Mouse (Mus musculus) erythroblast, embryonic 14.5 days (primary cell): Measurements from ENCODE around the gene Rrad. TPM values are rescaled to one million over a fixed set of nuclear protein-coding genes. Genes with fewer than 3 reads are reported as not detected.

ENCODE experiments used
- H3K27me3 ChIP-seq: 2 replicates; pipeline ENCODE4 v1.6.1; 2012; ENCODE audit warnings: inconsistent platforms; ENCODE audit not compliant: control insufficient read depth
- H3K36me3 ChIP-seq: 2 replicates; pipeline ENCODE4 v1.6.1; 2012; ENCODE audit warnings: mild to moderate bottlenecking, inconsistent platforms; ENCODE audit not compliant: control insufficient read depth
- H3K4me1 ChIP-seq: 2 replicates; pipeline ENCODE4 v1.6.1; 2012; ENCODE audit warnings: inconsistent platforms; ENCODE audit not compliant: control insufficient read depth
- H3K4me3 ChIP-seq: replicated peaks from 2 replicates; pipeline ENCODE3; 2012; ENCODE audit warnings: moderate library complexity, mild to moderate bottlenecking, inconsistent platforms
- H3K9me3 ChIP-seq: 2 replicates; pipeline ENCODE4 v1.6.1; 2012; ENCODE audit warnings: low read length, inconsistent platforms, mixed read lengths; ENCODE audit not compliant: control insufficient read depth
- GATA1 ChIP-seq: IDR thresholded peaks from 2 replicates; pipeline ENCODE4 v1.6.1; 2012; ENCODE audit warnings: low read length, inconsistent platforms, mixed read lengths
- TAL1 ChIP-seq: IDR thresholded peaks from 3 replicates; pipeline ENCODE4 v1.6.1; 2012; ENCODE audit warnings: low read length, inconsistent platforms, mixed read lengths
- polyA plus RNA-seq: library from polyadenylated mRNA; stranded (reverse); fragments of >175 nt; gene quantifications from 2 replicates; pipeline ENCODE4 v1.2.3, GENCODE M21; 2012

Gene Rrad
- polyA plus RNA-seq, 1 experiment: 0.05 TPM

DNA sequence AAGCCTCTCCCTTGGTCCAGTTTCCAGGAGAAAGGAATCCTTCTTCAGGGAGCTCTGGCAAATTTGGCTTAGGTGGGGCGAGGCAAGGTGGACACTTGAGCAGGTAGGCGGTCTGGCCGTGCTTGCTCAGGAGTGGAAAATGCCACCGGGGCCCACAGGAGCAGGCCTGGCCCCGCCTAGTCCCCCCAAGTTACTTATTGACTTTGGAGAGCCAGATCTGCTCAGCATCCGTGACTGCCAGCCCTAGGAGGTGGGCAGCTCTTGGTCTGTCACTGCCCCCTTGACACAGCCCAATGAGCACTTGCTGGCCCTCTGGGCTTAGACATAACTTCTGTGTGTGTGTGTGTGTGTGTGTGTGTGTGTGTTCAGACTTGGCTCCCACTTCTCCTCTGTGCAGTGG is 7.0 kb downstream of the Rrad start, which contains the start of gene Cdh16:
Gene Cdh16, minus strand, starts transcription at position 236 of the 400 bp plus-strand sequence.
- no peaks in the 10 kb centered on the region for H3K36me3 ChIP-seq
- no peaks in the 10 kb centered on the region for H3K27me3 ChIP-seq
- no peaks in the 10 kb centered on the region for H3K4me1 ChIP-seq
- no peak within 1 kb of the TSS for H3K4me3 ChIP-seq
- TF ChIP-seq GATA1 (no peak), TAL1 (no peak)
- no peaks in the 10 kb centered on the region for H3K9me3 ChIP-seq

DNA sequence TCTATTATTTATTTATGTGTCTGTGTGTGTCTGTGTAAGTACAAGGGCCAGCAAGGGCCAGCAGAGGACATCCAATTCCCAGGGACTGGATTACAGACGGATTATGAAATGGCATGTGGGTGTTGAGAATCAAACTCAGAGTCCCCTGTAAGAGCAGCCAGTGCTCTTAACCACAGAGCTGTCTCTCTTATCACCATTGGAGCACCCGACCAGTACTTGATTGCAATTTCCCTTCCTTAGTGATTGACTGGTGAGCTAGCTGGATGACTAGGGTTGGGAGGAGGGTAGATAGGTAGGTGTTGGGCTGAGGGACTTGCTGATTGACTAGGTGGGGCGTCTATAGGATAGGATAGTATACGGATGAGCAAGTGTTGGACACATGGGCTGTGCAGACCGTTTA is 10.4 kb downstream of the Rrad start:
- no peaks in the 10 kb centered on the region for H3K36me3 ChIP-seq
- H3K4me3 ChIP-seq: no peak overlapping the region
- H3K4me1 ChIP-seq: no peaks in the 10 kb centered on the region
- H3K27me3 ChIP-seq: no peaks in the 10 kb centered on the region
- no peaks in the 10 kb centered on the region for H3K9me3 ChIP-seq
- no peak for TF ChIP-seq GATA1
- TF ChIP-seq TAL1: no peak

- no peaks in the 10 kb centered on the region for H3K36me3 ChIP-seq
- no peaks in the 10 kb centered on the region for H3K9me3 ChIP-seq
- no peaks in the 10 kb centered on the region for H3K27me3 ChIP-seq
- no peak overlapping the region for H3K4me3 ChIP-seq
- H3K4me1 ChIP-seq: no peaks in the 10 kb centered on the region
- TF ChIP-seq TAL1: no peak
These were observed 18.0 kb downstream of the Rrad start for GRCm38 (mm10) chr8:104613119-104613518.

- no peak overlapping the region for H3K4me3 ChIP-seq
- H3K27me3 ChIP-seq: no peaks in the 10 kb centered on the region
- no peaks in the 10 kb centered on the region for H3K9me3 ChIP-seq
- no peaks in the 10 kb centered on the region for H3K4me1 ChIP-seq
- no peaks in the 10 kb centered on the region for H3K36me3 ChIP-seq
- TF ChIP-seq GATA1 (no peak), TAL1 (no peak)
These were observed 19.5 kb downstream of the Rrad start for GRCm38 (mm10) chr8:104611613-104612012.

DNA sequence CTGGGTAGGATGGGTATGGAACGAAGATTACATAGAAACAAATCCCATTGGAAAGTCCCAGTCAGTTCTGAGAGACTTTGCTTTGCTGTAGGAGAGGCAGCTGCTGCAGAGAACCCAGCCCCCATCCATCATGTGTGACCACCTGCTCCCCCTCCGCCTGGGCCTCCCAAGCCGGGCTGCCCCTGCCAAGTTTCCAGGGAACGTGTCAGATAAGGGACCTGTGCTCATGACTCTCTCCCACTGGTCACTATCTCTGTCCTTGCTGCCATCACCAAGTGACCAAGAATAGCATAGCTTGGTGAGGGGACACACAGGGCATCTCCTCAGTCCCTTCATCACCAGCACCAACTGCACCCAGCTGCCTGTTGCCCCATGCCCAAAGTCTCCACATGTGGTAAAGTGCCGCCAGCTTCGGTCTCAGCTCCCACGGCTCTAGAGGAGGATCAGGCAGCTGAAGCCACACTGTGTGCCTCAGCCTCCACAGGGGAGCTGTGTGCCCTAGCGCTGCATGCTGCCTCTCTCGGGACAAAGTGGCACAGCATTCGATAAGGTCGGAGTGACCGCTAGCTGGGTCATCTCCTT is 20.9 kb downstream of the Rrad start:
- no peaks in the 10 kb centered on the region for H3K27me3 ChIP-seq
- no peaks in the 10 kb centered on the region for H3K4me1 ChIP-seq
- TF ChIP-seq TAL1: no peak
- no peak for TF ChIP-seq GATA1

GRCm38 (mm10) chr8:104609222-104609621 is 21.9 kb downstream of the Rrad start:
- Histone ChIP-seq H3K4me3 (no peak overlapping the region), H3K27me3 (no peaks in the 10 kb centered on the region), H3K36me3 (no peaks in the 10 kb centered on the region), H3K9me3 (no peaks in the 10 kb centered on the region), H3K4me1 (no peaks in the 10 kb centered on the region)
- TF ChIP-seq GATA1 (no peak), TAL1 (no peak)

More for the DNA sequence above, 20.9 kb downstream of the Rrad start:
- H3K36me3 ChIP-seq: no peaks in the 10 kb centered on the region
- H3K4me3 ChIP-seq: no peak overlapping the region
- no peaks in the 10 kb centered on the region for H3K9me3 ChIP-seq

DNA sequence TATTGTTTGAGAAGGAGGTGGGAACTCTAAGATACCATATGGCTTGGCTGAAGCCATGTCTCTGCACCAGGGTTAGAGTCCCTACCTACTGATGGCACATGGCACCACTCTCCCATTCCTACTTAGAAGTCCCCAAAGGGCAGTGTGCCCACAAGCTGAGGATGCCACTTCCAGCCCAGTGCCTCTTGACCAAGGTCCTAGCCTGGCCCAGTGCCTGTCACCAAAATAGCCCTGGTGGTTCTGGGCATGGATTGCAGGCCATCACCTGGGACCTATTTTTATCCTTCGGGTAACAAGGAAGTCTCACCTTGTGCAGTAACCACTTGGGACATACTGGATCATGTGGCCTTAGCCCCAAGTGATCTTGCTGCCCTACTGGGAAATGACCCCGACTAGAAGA is 23.2 kb downstream of the Rrad start:
- no peaks in the 10 kb centered on the region for H3K9me3 ChIP-seq
- H3K27me3 ChIP-seq: no peaks in the 10 kb centered on the region
- TF ChIP-seq GATA1 (no peak), TAL1 (no peak)
- H3K4me1 ChIP-seq: no peaks in the 10 kb centered on the region
- no peaks in the 10 kb centered on the region for H3K36me3 ChIP-seq
- no peak overlapping the region for H3K4me3 ChIP-seq

GRCm38 (mm10) chr8:104606329-104606728 is 24.8 kb downstream of the Rrad start:
- no peak overlapping the region for H3K4me3 ChIP-seq
- H3K27me3 ChIP-seq: peaks cover 8% of the 10 kb centered on the region
- TF ChIP-seq TAL1 (no peak), GATA1 (no peak)
- peaks cover 12% of the 10 kb centered on the region for H3K4me1 ChIP-seq
- no peaks in the 10 kb centered on the region for H3K36me3 ChIP-seq
- no peaks in the 10 kb centered on the region for H3K9me3 ChIP-seq

DNA sequence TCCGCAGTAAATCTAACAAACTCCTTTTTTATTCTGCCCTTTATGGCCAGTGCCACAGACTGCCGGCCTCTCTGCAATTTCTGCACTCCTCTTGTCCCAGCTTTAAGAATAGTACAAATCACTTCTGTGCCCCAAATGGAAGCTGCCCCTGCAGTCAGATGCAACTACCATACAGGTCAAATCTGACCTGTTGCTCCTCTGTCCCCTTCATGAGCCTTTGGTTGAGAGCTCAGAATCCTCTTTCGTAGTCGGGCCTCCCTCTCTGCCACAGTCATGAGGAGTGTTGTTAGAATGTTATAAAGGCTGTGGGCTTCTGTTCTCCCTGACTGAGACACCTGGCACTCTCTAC is 27.9 kb downstream of the Rrad start:
- Histone ChIP-seq H3K27me3 (peaks cover 11% of the 10 kb centered on the region), H3K9me3 (no peaks in the 10 kb centered on the region), H3K4me3 (no peak overlapping the region), H3K4me1 (peaks cover 12% of the 10 kb centered on the region), H3K36me3 (no peaks in the 10 kb centered on the region; the same call in 1 of the 2 replicates)
- TF ChIP-seq TAL1 (no peak), GATA1 (no peak)
